Mouse (Mus musculus) hindbrain, embryonic 13.5 days (tissue): ENCODE data around the gene Cox6b1. TPM values are rescaled to one million over a fixed set of nuclear protein-coding genes. Genes with fewer than 3 reads are reported as not detected.

ENCODE experiments used
- ATAC-seq: fragments of 200-750 bp; cut with Nextera tagmentation; 2 replicates; pipeline ENCODE4 v1.8.0; 2017; ENCODE audit warnings: moderate TSS enrichment; ENCODE audit not compliant: low FRiP score
- H3K27ac ChIP-seq: fragments of 300-500 bp; sonication (generic); 2 replicates; pipeline ENCODE4 v1.5.1; 2015; ENCODE audit warnings: inconsistent platforms, mild to moderate bottlenecking, moderate library complexity
- H3K27me3 ChIP-seq: fragments of 300-500 bp; sonication (generic); 2 replicates; pipeline ENCODE4 v1.6.1; 2015; ENCODE audit warnings: mild to moderate bottlenecking, inconsistent platforms
- H3K36me3 ChIP-seq: fragments of 300-500 bp; sonication (generic); 2 replicates; pipeline ENCODE4 v1.6.1; 2015; ENCODE audit warnings: mild to moderate bottlenecking, inconsistent platforms
- H3K4me1 ChIP-seq: fragments of 300-500 bp; sonication (generic); replicated peaks from 2 replicates; pipeline ENCODE4 v1.6.1; 2015; ENCODE audit warnings: inconsistent platforms
- H3K4me2 ChIP-seq: fragments of 300-500 bp; sonication (generic); 2 replicates; pipeline ENCODE4 v1.6.1; 2015; ENCODE audit warnings: inconsistent platforms, mild to moderate bottlenecking, moderate library complexity
- H3K4me3 ChIP-seq: fragments of 300-500 bp; sonication (generic); 2 replicates; pipeline ENCODE4 v1.5.1; 2015; ENCODE audit warnings: mild to moderate bottlenecking, inconsistent platforms
- H3K9ac ChIP-seq: fragments of 300-500 bp; sonication (generic); 2 replicates; pipeline ENCODE4 v1.6.1; 2015; ENCODE audit warnings: mild to moderate bottlenecking, inconsistent platforms
- H3K9me3 ChIP-seq: fragments of 300-500 bp; sonication (generic); 2 replicates; pipeline ENCODE4 v1.6.1; 2016; ENCODE audit warnings: inconsistent platforms
- WGBS: fragments of 180-500 bp; shearing (Covaris S2); methylation state at CpG from one replicate; pipeline ENCODE4 v1.1.7; 2015; 5-methylcytosine and 5-hydroxymethylcytosine counted together
- polyA plus RNA-seq: library from polyadenylated mRNA; unstranded; fragments of >200 nt; fragmentation: Nextera tagmentation; extraction: Ambion mirVana; gene quantifications from 2 replicates; pipeline ENCODE4 v1.2.1, GENCODE M21; 2015

Cox6b1 gene
- polyA plus RNA-seq, 1 experiment from 2014 or later: 1,107 TPM

GRCm38 (mm10) chr7:30604424-30604823 is 21.5 kb downstream of the Cox6b1 start:
- Histone ChIP-seq H3K4me1 (peaks cover 14% of the 10 kb centered on the region), H3K9ac (peak overlapping the region; percentile 29; the same call in 1 of the 2 replicates), H3K36me3 (no peaks in the 10 kb centered on the region), H3K9me3 (no peaks in the 10 kb centered on the region), H3K4me3 (no peak overlapping the region), H3K27ac (no peak overlapping the region), H3K27me3 (no peaks in the 10 kb centered on the region), H3K4me2 (no peak overlapping the region)
- 65% methylated on average over 8 of the region's 8 CpGs for WGBS
- ATAC-seq: no peak

DNA sequence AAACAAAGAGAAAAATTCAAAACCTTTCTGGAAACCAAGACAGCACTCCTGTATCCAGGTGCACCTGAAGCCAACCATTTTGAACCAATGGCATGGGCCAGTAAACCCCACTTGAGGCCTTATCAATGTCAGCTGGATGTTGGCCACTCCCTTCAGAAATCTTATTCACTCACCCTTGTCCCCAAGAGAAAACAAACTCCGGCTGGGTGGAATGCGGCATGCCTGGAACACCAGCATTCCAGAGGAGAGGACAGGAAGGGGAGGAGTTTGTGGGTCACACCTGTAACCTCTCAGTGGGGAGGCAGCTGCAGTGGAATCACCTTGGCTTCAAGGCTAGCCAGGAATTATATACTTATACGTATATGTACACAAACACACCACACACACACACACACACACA is 23.4 kb downstream of the Cox6b1 start:
- H3K27ac ChIP-seq: no peak overlapping the region
- no peak overlapping the region for H3K4me2 ChIP-seq
- no peak for ATAC-seq
- no peak overlapping the region for H3K9ac ChIP-seq
- peaks cover 14% of the 10 kb centered on the region for H3K4me1 ChIP-seq
- no peaks in the 10 kb centered on the region for H3K36me3 ChIP-seq
- WGBS: 58% methylated on average over 3 of the region's 3 CpGs
- no peak overlapping the region for H3K4me3 ChIP-seq
- H3K9me3 ChIP-seq: no peaks in the 10 kb centered on the region
- no peaks in the 10 kb centered on the region for H3K27me3 ChIP-seq

DNA sequence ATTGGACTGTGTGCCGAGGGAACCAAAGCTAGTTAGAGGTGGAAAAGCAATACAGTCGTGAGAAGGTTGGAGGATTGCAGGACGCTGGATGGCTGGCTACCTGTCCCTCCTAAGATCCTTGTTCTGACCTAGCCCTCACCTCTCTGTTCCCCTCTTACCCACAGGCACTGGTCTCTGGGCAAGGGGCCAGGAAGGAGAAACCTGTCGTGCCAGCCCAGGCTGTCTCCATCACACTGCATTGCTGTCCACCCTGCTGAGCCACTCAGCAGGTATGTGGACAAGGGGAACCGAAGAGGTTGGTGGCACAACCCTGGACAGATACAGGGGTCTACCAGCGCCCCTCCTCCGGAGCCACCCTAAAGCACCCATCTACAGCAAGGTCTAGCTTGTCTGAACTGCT is 25.3 kb downstream of the Cox6b1 start:
- no peak overlapping the region for H3K9ac ChIP-seq
- H3K36me3 ChIP-seq: no peaks in the 10 kb centered on the region
- no peaks in the 10 kb centered on the region for H3K9me3 ChIP-seq
- no peak overlapping the region for H3K4me3 ChIP-seq
- H3K27me3 ChIP-seq: no peaks in the 10 kb centered on the region
- ATAC-seq: no peak
- peak overlapping the region; percentile 40; the same call in 1 of the 2 replicates for H3K4me2 ChIP-seq
- H3K4me1 ChIP-seq: peaks cover 14% of the 10 kb centered on the region
- WGBS: 70% methylated on average over 7 of the region's 7 CpGs
- peak overlapping the region; percentile 40 for H3K27ac ChIP-seq

GRCm38 (mm10) chr7:30599933-30600353 is 26.0 kb downstream of the Cox6b1 start:
- no peaks in the 10 kb centered on the region for H3K9me3 ChIP-seq
- H3K4me1 ChIP-seq: peaks cover 14% of the 10 kb centered on the region
- no peaks in the 10 kb centered on the region for H3K36me3 ChIP-seq
- under 1% methylated on average over 16 of the region's 16 CpGs for WGBS
- peak; percentile 99 for ATAC-seq
- H3K27ac ChIP-seq: peak overlapping the region; percentile 73
- H3K9ac ChIP-seq: no peak overlapping the region
- H3K27me3 ChIP-seq: no peaks in the 10 kb centered on the region
- peak overlapping the region; percentile 16; the same call in 1 of the 2 replicates for H3K4me3 ChIP-seq
- H3K4me2 ChIP-seq: peak overlapping the region; percentile 40

- peak within 1 kb of the TSS; percentile 16; the same call in 1 of the 2 replicates for H3K4me3 ChIP-seq
Measured at GRCm38 (mm10) chr7:30598786-30599185, 27.2 kb downstream of the Cox6b1 start, which contains the start of gene Zbtb32. Gene Zbtb32, minus strand, starts transcription at chr7:30598909.

DNA sequence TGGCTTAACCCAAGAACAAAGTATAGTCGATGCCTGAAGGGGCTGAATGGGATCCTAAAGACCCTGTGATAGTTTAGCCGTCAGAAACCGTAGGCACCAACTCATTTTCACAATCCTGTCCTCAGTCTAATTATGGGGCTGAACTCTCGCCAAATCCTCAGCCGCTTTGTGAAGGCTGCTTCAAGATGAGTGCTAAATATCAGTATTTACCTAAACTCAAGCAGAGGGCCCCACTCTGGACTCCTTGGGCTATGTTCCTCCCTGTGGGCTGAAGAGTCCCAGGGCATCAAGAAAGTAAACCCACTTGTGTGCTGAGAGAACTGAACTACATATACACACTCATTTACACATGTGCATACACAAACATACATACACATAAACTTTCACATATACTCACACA is 29.1 kb downstream of the Cox6b1 start:
- H3K4me2 ChIP-seq: no peak overlapping the region
- no peak overlapping the region for H3K9ac ChIP-seq
- no peak overlapping the region for H3K27ac ChIP-seq
- 82% methylated on average over 5 of the region's 5 CpGs for WGBS
- H3K9me3 ChIP-seq: no peaks in the 10 kb centered on the region
- ATAC-seq: no peak
- peaks cover 19% of the 10 kb centered on the region for H3K4me1 ChIP-seq
- H3K4me3 ChIP-seq: no peak overlapping the region
- no peaks in the 10 kb centered on the region for H3K36me3 ChIP-seq
- H3K27me3 ChIP-seq: no peaks in the 10 kb centered on the region; the same call in 1 of the 2 replicates

More at GRCm38 (mm10) chr7:30598786-30599185, 27.2 kb downstream of the Cox6b1 start, which contains the start of gene Zbtb32:
- H3K4me1 ChIP-seq: peaks cover 18% of the 10 kb centered on the region
- no peak within 1 kb of the TSS for H3K9ac ChIP-seq
- 95% methylated on average over 12 of the region's 12 CpGs for WGBS
- no peak for ATAC-seq
- H3K27ac ChIP-seq: peak within 1 kb of the TSS; percentile 73
- no peaks in the 10 kb centered on the region for H3K9me3 ChIP-seq
- H3K36me3 ChIP-seq: no peaks in the 10 kb centered on the region
- H3K4me2 ChIP-seq: peak within 1 kb of the TSS; percentile 40
- no peaks in the 10 kb centered on the region for H3K27me3 ChIP-seq

DNA sequence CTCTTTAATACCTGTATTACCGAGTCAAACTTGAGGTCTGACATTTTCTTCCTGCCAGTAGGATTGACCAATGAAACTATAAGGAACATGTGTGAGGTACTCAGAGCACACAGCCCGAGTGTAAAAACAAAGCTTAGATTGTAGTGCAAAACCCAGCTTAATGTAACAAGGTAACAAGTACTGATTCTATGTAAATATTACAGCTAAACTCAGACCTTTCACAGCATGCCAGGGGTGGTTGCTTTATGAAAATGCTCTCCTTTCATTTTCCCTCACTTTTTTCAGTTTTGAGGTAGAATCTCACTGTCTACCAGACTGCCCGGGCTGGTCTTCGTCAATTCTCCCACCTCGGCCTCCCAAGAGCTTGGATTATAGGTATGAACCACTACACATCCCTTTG is 29.9 kb downstream of the Cox6b1 start:
- no peak overlapping the region for H3K9ac ChIP-seq
- H3K27ac ChIP-seq: no peak overlapping the region
- H3K4me1 ChIP-seq: peaks cover 19% of the 10 kb centered on the region
- H3K36me3 ChIP-seq: no peaks in the 10 kb centered on the region
- ATAC-seq: no peak
- H3K9me3 ChIP-seq: no peaks in the 10 kb centered on the region
- WGBS: 90% methylated on average over 5 of the region's 5 CpGs
- H3K27me3 ChIP-seq: no peaks in the 10 kb centered on the region; the same call in 1 of the 2 replicates
- no peak overlapping the region for H3K4me3 ChIP-seq
- no peak overlapping the region for H3K4me2 ChIP-seq

- no peak overlapping the region for H3K9ac ChIP-seq
- H3K36me3 ChIP-seq: no peaks in the 10 kb centered on the region
- no peak overlapping the region for H3K27ac ChIP-seq
- H3K4me1 ChIP-seq: peaks cover 15% of the 10 kb centered on the region
- ATAC-seq: no peak
- no peaks in the 10 kb centered on the region; the same call in 1 of the 2 replicates for H3K27me3 ChIP-seq
- no peak overlapping the region for H3K4me2 ChIP-seq
- no peak overlapping the region for H3K4me3 ChIP-seq
- H3K9me3 ChIP-seq: no peaks in the 10 kb centered on the region
- 67% methylated on average over 4 of the region's 4 CpGs for WGBS
Measured at GRCm38 (mm10) chr7:30594510-30595024, 31.4 kb downstream of the Cox6b1 start.

GRCm38 (mm10) chr7:30593579-30594509 is 32.1 kb downstream of the Cox6b1 start:
- H3K4me3 ChIP-seq: no peak overlapping the region
- H3K9ac ChIP-seq: no peak overlapping the region
- no peaks in the 10 kb centered on the region; the same call in 1 of the 2 replicates for H3K27me3 ChIP-seq
- no peak for ATAC-seq
- H3K27ac ChIP-seq: no peak overlapping the region
- H3K9me3 ChIP-seq: no peaks in the 10 kb centered on the region
- no peak overlapping the region for H3K4me2 ChIP-seq
- H3K36me3 ChIP-seq: no peaks in the 10 kb centered on the region
- H3K4me1 ChIP-seq: peaks cover 13% of the 10 kb centered on the region
- 68% methylated on average over 10 of the region's 10 CpGs for WGBS

DNA sequence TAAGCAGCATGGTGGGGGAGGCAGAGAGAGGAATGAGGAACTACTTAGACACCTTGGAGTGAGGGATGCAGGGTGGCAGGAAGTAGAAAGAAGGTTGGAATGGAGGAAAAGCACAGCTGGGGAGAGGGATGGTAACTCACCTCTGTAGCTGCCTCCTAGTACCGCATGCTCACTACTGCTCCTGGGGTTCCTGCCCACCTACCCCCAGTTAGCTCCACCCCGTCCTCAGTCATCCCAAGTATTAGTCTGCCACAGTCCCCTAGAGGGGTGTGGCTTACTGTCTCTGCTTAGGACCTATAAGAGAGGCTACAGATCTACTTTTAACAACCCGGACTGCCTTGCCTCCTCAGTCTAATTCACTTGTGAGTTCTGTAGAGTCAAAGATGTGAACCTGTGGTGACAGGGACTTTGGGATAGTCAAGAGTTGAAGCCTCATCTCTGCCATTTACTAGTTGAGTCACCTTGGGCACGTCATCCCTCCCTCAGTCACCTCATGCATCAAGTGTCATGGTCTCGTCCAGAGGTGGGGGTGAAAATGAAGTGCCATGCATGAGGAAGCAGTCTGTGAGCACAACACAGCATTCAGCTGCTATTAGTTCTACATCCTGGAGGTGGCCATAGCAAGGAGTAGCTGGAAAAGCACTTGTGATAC is 33.1 kb downstream of the Cox6b1 start:
- no peak overlapping the region for H3K4me3 ChIP-seq
- no peaks in the 10 kb centered on the region for H3K9me3 ChIP-seq
- WGBS: 59% methylated on average over 5 of the region's 5 CpGs
- H3K36me3 ChIP-seq: no peaks in the 10 kb centered on the region
- H3K4me2 ChIP-seq: no peak overlapping the region
- no peak for ATAC-seq
- peaks cover 13% of the 10 kb centered on the region for H3K4me1 ChIP-seq
- no peaks in the 10 kb centered on the region; the same call in 1 of the 2 replicates for H3K27me3 ChIP-seq
- H3K27ac ChIP-seq: no peak overlapping the region
- H3K9ac ChIP-seq: no peak overlapping the region

GRCm38 (mm10) chr7:30591605-30591951 is 34.4 kb downstream of the Cox6b1 start:
- H3K9me3 ChIP-seq: no peaks in the 10 kb centered on the region
- no peak for ATAC-seq
- H3K27me3 ChIP-seq: no peaks in the 10 kb centered on the region; the same call in 1 of the 2 replicates
- H3K27ac ChIP-seq: no peak overlapping the region
- peaks cover 26% of the 10 kb centered on the region for H3K4me1 ChIP-seq
- peaks cover 3% of the 10 kb centered on the region for H3K36me3 ChIP-seq
- peak overlapping the region; percentile 49 for H3K9ac ChIP-seq
- H3K4me2 ChIP-seq: no peak overlapping the region
- 44% methylated on average over 4 of the region's 4 CpGs for WGBS
- H3K4me3 ChIP-seq: no peak overlapping the region

DNA sequence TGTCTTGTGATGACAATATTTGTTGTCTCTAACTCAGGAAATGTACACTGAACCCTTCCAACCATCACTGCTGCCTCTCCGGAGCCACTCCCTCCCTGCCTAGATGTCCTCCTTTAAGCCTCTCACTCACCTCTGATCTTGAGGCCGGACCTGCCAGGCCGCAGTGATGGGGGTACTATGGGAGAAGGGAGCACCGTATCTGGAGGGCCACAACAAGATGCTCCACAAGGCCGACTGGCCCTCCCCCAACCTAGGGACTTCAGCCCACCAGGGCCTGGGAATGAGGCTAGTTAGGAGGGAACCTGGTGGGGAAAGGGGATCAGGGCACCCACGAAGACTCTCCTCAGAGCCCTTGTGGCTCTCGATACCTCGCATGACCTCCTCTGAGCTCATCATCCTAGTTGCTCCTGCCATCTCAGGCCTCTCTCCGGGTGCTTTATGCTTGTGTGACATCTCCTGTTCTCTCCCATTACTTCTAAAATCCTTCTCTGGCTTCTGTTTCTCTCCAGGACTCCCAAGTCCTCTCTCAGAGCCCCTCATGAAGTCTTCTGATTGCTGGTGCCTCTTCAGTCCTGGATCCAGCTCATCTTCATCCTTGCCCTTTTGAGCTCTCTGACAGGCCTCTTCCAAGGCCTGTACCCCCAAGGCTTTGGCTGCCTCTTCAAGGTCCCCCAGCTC is 34.9 kb downstream of the Cox6b1 start:
- no peaks in the 10 kb centered on the region; the same call in 1 of the 2 replicates for H3K27me3 ChIP-seq
- H3K9ac ChIP-seq: peak overlapping the region; percentile 49
- H3K36me3 ChIP-seq: peaks cover 8% of the 10 kb centered on the region
- 85% methylated on average over 9 of the region's 9 CpGs for WGBS
- no peak overlapping the region for H3K4me2 ChIP-seq
- no peak overlapping the region for H3K4me3 ChIP-seq
- no peak overlapping the region for H3K27ac ChIP-seq
- peaks cover 30% of the 10 kb centered on the region for H3K4me1 ChIP-seq
- no peak for ATAC-seq
- H3K9me3 ChIP-seq: no peaks in the 10 kb centered on the region
